Mouse (Mus musculus) MEL (cell line): ENCODE measurements around the gene Tango6. TPM values are rescaled to one million over a fixed set of nuclear protein-coding genes. Genes with fewer than 3 reads are reported as not detected.
A peak's percentile ranks its signal among the peaks of the same experiment; 100 is the strongest.

Experiments
- DNase-seq: peaks from one replicate; pipeline ENCODE4 v3.0.0; 2011; ENCODE audit warnings: low read depth, low spot score
- H3K27ac ChIP-seq: 2 replicates; pipeline ENCODE4 v1.5.1; 2012; ENCODE audit warnings: low read depth, mild to moderate bottlenecking, control low read depth, low read length, moderate library complexity; ENCODE audit not compliant: control insufficient read depth
- H3K27me3 ChIP-seq, 2 experiments: fragments of 150-350 bp in 1 of 2; sonication (generic) in 1 of 2; 2 replicates each; pipeline ENCODE4 v1.6.1; 2012; ENCODE audit warnings: low read length in 2 of 2, mild to moderate bottlenecking in 2 of 2, improper control_type of control experiment in 1 of 2, moderate library complexity in 1 of 2; ENCODE audit not compliant: insufficient read depth in 2 of 2, control insufficient read depth in 1 of 2
- H3K36me3 ChIP-seq, 2 experiments: 2 replicates each; pipeline ENCODE4 v1.6.1; 2012 to 2014; ENCODE audit warnings: low read length in 2 of 2, improper control_type of control experiment in 1 of 2, inconsistent platforms in 1 of 2, mild to moderate bottlenecking in 1 of 2; ENCODE audit not compliant: insufficient read depth in 2 of 2, control insufficient read depth in 1 of 2
- H3K4me1 ChIP-seq, 2 experiments: fragments of 150-350 bp in 1 of 2; sonication (generic) in 1 of 2; 2 replicates each; pipeline ENCODE4 v1.6.1; 2012; ENCODE audit warnings: low read length in 2 of 2, improper control_type of control experiment in 1 of 2, mild to moderate bottlenecking in 1 of 2; ENCODE audit not compliant: insufficient read depth in 2 of 2, control insufficient read depth in 1 of 2
- H3K4me3 ChIP-seq, 2 experiments: fragments of 150-350 bp in 1 of 2; sonication (generic) in 1 of 2; 2 replicates each; pipeline ENCODE4 v1.5.1; 2012; ENCODE audit warnings: low read depth in 2 of 2, low read length in 2 of 2, mild to moderate bottlenecking in 2 of 2, moderate library complexity in 2 of 2, control low read depth in 1 of 2, improper control_type of control experiment in 1 of 2; ENCODE audit not compliant: control insufficient read depth in 1 of 2, insufficient read depth in 1 of 2
- H3K79me2 ChIP-seq: 2 replicates; pipeline ENCODE4 v1.6.1; 2012; ENCODE audit warnings: mild to moderate bottlenecking, low read length, moderate library complexity; ENCODE audit not compliant: control insufficient read depth, poor library complexity, insufficient read depth
- H3K9ac ChIP-seq: 2 replicates; pipeline ENCODE4 v1.6.1; 2012; ENCODE audit warnings: low read depth, mild to moderate bottlenecking, control low read depth, low read length, moderate library complexity; ENCODE audit not compliant: control insufficient read depth, poor library complexity, severe bottlenecking
- H3K9me3 ChIP-seq: fragments of 150-350 bp; sonication (generic); replicated peaks from 2 replicates; pipeline ENCODE4 v1.6.1; 2012; ENCODE audit warnings: mild to moderate bottlenecking, low read length, improper control_type of control experiment, moderate library complexity; ENCODE audit not compliant: insufficient read depth
- CTCF ChIP-seq, 3 experiments: IDR thresholded peaks in 2 of 3; conservative IDR thresholded peaks in 1 of 3; 2 replicates each; pipeline ENCODE4 v1.5.1; 2011 to 2012; ENCODE audit warnings: low read length in 3 of 3, low read depth in 2 of 3, mild to moderate bottlenecking in 2 of 3, improper control_type of control experiment in 1 of 3, inconsistent platforms in 1 of 3, mixed read lengths in 1 of 3, moderate library complexity in 1 of 3; ENCODE audit not compliant: control insufficient read depth in 1 of 3, insufficient read depth in 1 of 3, poor library complexity in 1 of 3, severe bottlenecking in 1 of 3
- ETS1 ChIP-seq: IDR thresholded peaks from 2 replicates; pipeline ENCODE4 v1.6.1; 2012; ENCODE audit warnings: low read depth, mild to moderate bottlenecking, inconsistent platforms, low read length, improper control_type of control experiment, moderate library complexity
- HCFC1 ChIP-seq: IDR thresholded peaks from 2 replicates; pipeline ENCODE4 v1.6.1; 2012; ENCODE audit warnings: low read depth, mild to moderate bottlenecking, inconsistent platforms, low read length, improper control_type of control experiment, moderate library complexity
- JUND ChIP-seq: IDR thresholded peaks from 2 replicates; pipeline ENCODE4 v1.6.1; 2011; ENCODE audit warnings: low read depth, mild to moderate bottlenecking, improper control_type of control experiment, low read length
- MAX ChIP-seq: IDR thresholded peaks from 2 replicates; pipeline ENCODE4 v1.6.1; 2011; ENCODE audit warnings: low read length, improper control_type of control experiment
- MAZ ChIP-seq: IDR thresholded peaks from 2 replicates; pipeline ENCODE4 v1.6.1; 2012; ENCODE audit warnings: low read depth, mild to moderate bottlenecking, inconsistent platforms, low read length, improper control_type of control experiment
- MEF2A ChIP-seq: IDR thresholded peaks from 2 replicates; pipeline ENCODE4 v1.6.1; 2014; ENCODE audit warnings: low read depth, mild to moderate bottlenecking, inconsistent platforms, low read length, improper control_type of control experiment; ENCODE audit not compliant: poor library complexity, insufficient replicate concordance, severe bottlenecking; ENCODE audit errors: extremely low read depth
- RAD21 ChIP-seq: IDR thresholded peaks from 2 replicates; pipeline ENCODE4 v1.6.1; 2011; ENCODE audit warnings: mild to moderate bottlenecking, low read depth, low read length, improper control_type of control experiment
- TAL1 ChIP-seq: IDR thresholded peaks from 2 replicates; pipeline ENCODE4 v1.6.1; 2012; ENCODE audit warnings: mild to moderate bottlenecking, inconsistent platforms, low read length, moderate library complexity, mixed read lengths
- UBTF ChIP-seq: IDR thresholded peaks from 2 replicates; pipeline ENCODE4 v1.6.1; 2012; ENCODE audit warnings: low read depth, mild to moderate bottlenecking, inconsistent platforms, low read length, improper control_type of control experiment, moderate library complexity, borderline replicate concordance; ENCODE audit not compliant: insufficient read depth
- ZKSCAN1 ChIP-seq: IDR thresholded peaks from 2 replicates; pipeline ENCODE4 v1.6.1; 2012; ENCODE audit warnings: low read depth, mild to moderate bottlenecking, inconsistent platforms, low read length, improper control_type of control experiment, moderate library complexity
- polyA plus RNA-seq, 2 experiments: library from polyadenylated mRNA; stranded (reverse) in 1 of 2; unstranded in 1 of 2; fragments of >175 nt in 1 of 2; fragments of >200 nt in 1 of 2; gene quantifications; 2 replicates each; pipeline versions ENCODE4 v1.2.1 to v1.2.4; 2012; ENCODE audit warnings: low replicate concordance in 2 of 2, low read depth in 1 of 2; ENCODE audit not compliant: insufficient read length in 2 of 2, insufficient read depth in 1 of 2, missing spikeins in 1 of 2
- total RNA-seq: library from RNA; depleted of rRNA; stranded (reverse); fragments of 300-350 nt; gene quantifications from 2 replicates; pipeline ENCODE4 v1.2.3, GENCODE M21; 2012

Gene Tango6
- total and polyA plus RNA-seq, 3 experiments = 3.0 to 6.1 TPM; not detected in 1

DNA sequence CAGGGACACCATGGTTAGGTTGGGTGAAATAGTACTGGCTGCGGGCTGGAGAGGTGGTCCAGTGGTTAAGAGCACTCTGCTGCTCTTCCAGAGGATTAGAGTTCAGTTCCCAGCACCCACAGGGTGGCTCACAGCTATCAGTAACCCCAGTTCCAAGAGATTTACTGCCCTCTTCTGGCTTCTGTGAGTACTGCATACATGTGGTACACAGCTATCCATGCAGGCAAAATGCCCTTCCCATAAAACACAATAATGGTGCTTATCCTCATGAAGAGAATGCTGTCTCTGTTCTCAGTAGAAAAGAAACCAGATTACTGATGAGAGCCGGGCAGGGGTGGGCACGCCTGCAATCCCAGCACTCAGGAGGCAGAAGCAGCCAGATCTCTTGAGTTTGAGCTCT is 123.0 kb downstream of the Tango6 start:
- Histone ChIP-seq H3K36me3 (no peaks in the 10 kb centered on the region), H3K9ac (no peak overlapping the region), H3K4me1 (no peaks in the 10 kb centered on the region), H3K27me3 (no peaks in the 10 kb centered on the region), H3K27ac (no peak overlapping the region), H3K79me2 (no peaks in the 10 kb centered on the region), H3K4me3 (no peak overlapping the region), H3K9me3 (no peaks in the 10 kb centered on the region)
- peak; percentile 45 for DNase-seq
- TF ChIP-seq CTCF (IDR thresholded peaks at IDR 0.05 in 2 of 3, conservative IDR thresholded peaks at IDR 0.05 in 1 of 3; ENCODE audit: control insufficient read depth in 1 of 3, insufficient read depth in 1 of 3, low read depth in 2 of 3, low read length in 3 of 3, poor library complexity in 1 of 3, severe bottlenecking in 1 of 3) (peak; percentile 13 to 61 (median 46); a peak in 4 of 6 replicates), MAZ (no peak), RAD21 (peak; percentile 19), MAX (no peak)

DNA sequence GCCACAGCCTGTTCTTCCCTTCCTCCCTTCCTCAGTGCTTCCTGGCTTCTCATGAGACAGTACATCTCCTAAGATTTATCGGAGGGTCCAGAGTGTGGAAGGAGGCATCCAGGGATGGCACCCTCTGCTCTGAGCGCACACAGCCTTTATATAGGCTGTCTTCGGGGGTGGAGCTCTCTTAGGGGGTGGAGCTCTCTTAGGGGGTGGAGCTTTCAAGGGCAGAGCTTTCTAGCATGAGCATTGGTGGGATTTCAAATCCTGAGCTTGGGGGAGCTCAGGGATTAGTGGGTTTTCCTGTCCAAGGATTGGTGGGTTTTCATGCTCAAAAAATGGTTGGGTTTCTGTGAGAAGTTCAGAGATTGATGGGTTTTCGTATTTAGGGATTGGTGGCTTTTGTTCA is 124.6 kb downstream of the Tango6 start:
- H3K4me1 ChIP-seq = no peaks in the 10 kb centered on the region
- no peaks in the 10 kb centered on the region for H3K9me3 ChIP-seq
- H3K27ac ChIP-seq = no peak overlapping the region
- TF ChIP-seq UBTF (no peak), ZKSCAN1 (no peak), MEF2A (no peak), JUND (no peak)
- no peaks in the 10 kb centered on the region for H3K79me2 ChIP-seq
- H3K9ac ChIP-seq = no peak overlapping the region
- H3K36me3 ChIP-seq = no peaks in the 10 kb centered on the region
- no peaks in the 10 kb centered on the region for H3K27me3 ChIP-seq
- H3K4me3 ChIP-seq = no peak overlapping the region
- DNase-seq = peak; percentile 13

DNA sequence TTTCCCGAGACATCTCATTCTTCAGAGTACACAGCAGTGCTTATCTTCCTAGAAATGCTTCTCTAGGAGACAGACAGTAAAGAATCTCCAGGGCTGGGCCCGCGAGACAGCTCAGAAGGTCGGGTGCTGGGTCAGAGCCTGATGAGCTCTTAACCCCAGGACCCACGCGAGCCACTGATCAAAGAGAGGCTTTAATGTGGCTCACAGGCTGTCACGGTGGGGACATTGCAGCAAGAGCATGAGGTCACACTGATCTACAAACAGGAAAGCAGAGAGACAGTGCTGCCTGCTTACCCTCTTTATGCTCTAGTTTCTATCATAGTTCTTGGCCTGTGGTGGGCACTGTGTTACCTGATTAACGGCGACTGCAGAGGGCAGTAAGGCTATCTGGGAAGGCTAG is 126.9 kb downstream of the Tango6 start:
- Histone ChIP-seq H3K9ac (no peak overlapping the region), H3K27me3 (no peaks in the 10 kb centered on the region), H3K79me2 (no peaks in the 10 kb centered on the region), H3K4me1 (no peaks in the 10 kb centered on the region), H3K27ac (no peak overlapping the region), H3K36me3 (no peaks in the 10 kb centered on the region), H3K4me3 (no peak overlapping the region), H3K9me3 (no peaks in the 10 kb centered on the region)
- TF ChIP-seq ETS1 = no peak
- no peak for TF ChIP-seq ZKSCAN1
- no peak for TF ChIP-seq TAL1
- TF ChIP-seq HCFC1 = no peak
- DNase-seq = no peak
